Mouse (Mus musculus): ENCODE results near the gene B3galt5. TPM values are rescaled to one million over a fixed set of nuclear protein-coding genes. Genes with fewer than 3 reads are reported as not detected.
A peak's percentile ranks its signal among the peaks of the same experiment; 100 is the strongest.
"Not testable (repeated sequence)": the region's sequence is repeated elsewhere in the genome, so short reads cannot be mapped to it uniquely, and the experiment has no call there.

The B3galt5 gene
- polyA plus RNA-seq, 1 experiment from 2014 or later = 0.06 TPM

- Histone ChIP-seq H3K4me3 (replicated peaks) (no peak overlapping the region), H3K9ac (no peak overlapping the region), H3K4me1 (replicated peaks) (no peaks in the 10 kb centered on the region), H3K9me3 (replicated peaks) (no peaks in the 10 kb centered on the region), H3K27me3 (no peaks in the 10 kb centered on the region), H3K4me2 (no peak overlapping the region), H3K36me3 (no peaks in the 10 kb centered on the region), H3K27ac (no peak overlapping the region)
- ATAC-seq (ENCODE audit: low read depth) = no peak
- no peak for DNase-seq
These were observed 68.8 kb downstream of the B3galt5 start for GRCm38 (mm10) chr16:96304438-96304837.

DNA sequence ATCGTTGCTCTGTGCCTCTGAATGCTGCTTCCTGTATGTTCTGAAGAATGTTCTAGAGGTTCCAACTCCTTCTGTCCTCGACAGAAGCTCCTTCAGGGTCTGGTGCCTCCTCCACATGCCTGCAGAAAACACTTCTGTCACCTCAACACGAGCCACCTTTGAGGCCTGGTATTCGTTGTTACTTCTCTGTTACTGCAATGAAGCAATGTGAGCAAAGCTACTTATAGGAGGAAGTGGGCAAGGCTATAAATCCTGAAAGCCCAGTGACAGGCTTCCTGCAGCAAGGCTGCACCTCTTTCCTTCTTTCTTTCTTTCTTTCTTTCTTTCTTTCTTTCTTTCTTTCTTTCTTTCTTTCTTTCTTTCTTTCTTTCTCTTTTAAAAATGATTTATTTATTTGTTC lies 71.3 kb downstream of the B3galt5 start:
- Histone ChIP-seq H3K4me1 (replicated peaks) (no peaks in the 10 kb centered on the region), H3K27me3 (no peaks in the 10 kb centered on the region), H3K9me3 (replicated peaks) (no peaks in the 10 kb centered on the region), H3K27ac (no peak overlapping the region), H3K4me3 (replicated peaks) (no peak overlapping the region), H3K36me3 (no peaks in the 10 kb centered on the region), H3K9ac (no peak overlapping the region), H3K4me2 (no peak overlapping the region)
- ATAC-seq (ENCODE audit: low read depth) (no peak), DNase-seq (no peak)
- 27% methylated on average over 4 of the region's 4 CpGs for WGBS (ENCODE audit: insufficient replicate concordance)

DNA sequence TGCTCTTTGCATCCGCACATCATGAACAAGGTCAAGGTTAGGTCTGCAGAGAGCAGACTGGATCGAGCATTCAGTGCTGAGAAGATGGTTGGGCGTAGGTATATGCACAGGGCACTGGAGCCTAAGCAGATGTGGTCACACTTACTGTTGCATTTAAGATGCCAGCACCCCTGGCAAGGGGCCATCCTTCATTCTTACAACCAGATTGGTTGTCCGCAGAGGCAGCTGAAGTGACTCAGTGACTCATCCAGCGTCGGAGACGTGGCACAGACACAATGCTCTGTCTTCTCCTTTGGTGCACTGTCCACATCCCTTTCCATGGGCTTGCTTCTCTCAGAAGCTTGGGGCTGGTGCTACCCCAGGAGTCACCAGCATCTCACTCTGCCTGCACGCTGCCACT lies 82.2 kb downstream of the B3galt5 start:
- Histone ChIP-seq H3K9ac (no peak overlapping the region), H3K4me2 (no peak overlapping the region), H3K27ac (no peak overlapping the region), H3K27me3 (no peaks in the 10 kb centered on the region), H3K4me1 (replicated peaks) (no peaks in the 10 kb centered on the region), H3K36me3 (no peaks in the 10 kb centered on the region), H3K9me3 (replicated peaks) (no peaks in the 10 kb centered on the region), H3K4me3 (replicated peaks) (no peak overlapping the region)
- no peak for ATAC-seq (ENCODE audit: low read depth)
- WGBS (ENCODE audit: insufficient replicate concordance) = 68% methylated on average over 8 of the region's 8 CpGs
- DNase-seq = no peak

- ATAC-seq (ENCODE audit: low read depth) (no peak), DNase-seq (no peak)
- 47% methylated on average over 1 of the region's 1 CpGs for WGBS (ENCODE audit: insufficient replicate concordance)
These were observed 87.1 kb downstream of the B3galt5 start for GRCm38 (mm10) chr16:96322739-96323138.

DNA sequence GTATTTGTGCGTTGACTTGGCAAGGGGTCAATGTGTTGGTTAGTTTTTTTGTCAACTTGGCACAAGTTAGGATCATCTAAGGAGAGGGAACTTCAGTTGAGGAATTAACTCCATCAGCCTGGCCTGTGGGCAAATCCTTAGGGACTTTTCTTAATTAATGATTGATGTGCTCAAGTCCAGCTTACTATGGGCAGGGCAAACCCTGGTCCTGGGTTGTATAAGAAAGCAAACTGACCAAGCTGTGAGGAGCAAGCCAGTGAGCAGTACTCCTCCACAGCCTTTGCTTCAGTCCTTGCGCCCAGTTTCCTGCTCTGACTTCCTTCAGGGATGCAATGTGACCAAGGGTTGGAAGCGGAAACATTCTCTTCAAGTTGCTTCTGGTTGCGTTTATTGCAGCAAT lies 87.6 kb downstream of the B3galt5 start:
- H3K4me1 ChIP-seq (replicated peaks) = peaks cover 12% of the 10 kb centered on the region; the same call in 1 of the 2 replicates
- no peak for DNase-seq
- no peaks in the 10 kb centered on the region for H3K36me3 ChIP-seq
- H3K27ac ChIP-seq = no peak overlapping the region
- H3K4me2 ChIP-seq = no peak overlapping the region
- H3K4me3 ChIP-seq (replicated peaks) = no peak overlapping the region
- no peaks in the 10 kb centered on the region for H3K27me3 ChIP-seq
- H3K9me3 ChIP-seq (replicated peaks) = no peaks in the 10 kb centered on the region
- WGBS (ENCODE audit: insufficient replicate concordance) = 67% methylated on average over 4 of the region's 4 CpGs
- ATAC-seq (ENCODE audit: low read depth) = no peak
- no peak overlapping the region for H3K9ac ChIP-seq

More at GRCm38 (mm10) chr16:96322739-96323138, 87.1 kb downstream of the B3galt5 start:
- no peaks in the 10 kb centered on the region for H3K9me3 ChIP-seq (replicated peaks)
- peaks cover 12% of the 10 kb centered on the region; the same call in 1 of the 2 replicates for H3K4me1 ChIP-seq (replicated peaks)
- H3K27ac ChIP-seq = no peak overlapping the region
- H3K4me2 ChIP-seq = no peak overlapping the region
- no peak overlapping the region for H3K4me3 ChIP-seq (replicated peaks)
- no peaks in the 10 kb centered on the region for H3K36me3 ChIP-seq
- H3K27me3 ChIP-seq = no peaks in the 10 kb centered on the region
- H3K9ac ChIP-seq = no peak overlapping the region

DNA sequence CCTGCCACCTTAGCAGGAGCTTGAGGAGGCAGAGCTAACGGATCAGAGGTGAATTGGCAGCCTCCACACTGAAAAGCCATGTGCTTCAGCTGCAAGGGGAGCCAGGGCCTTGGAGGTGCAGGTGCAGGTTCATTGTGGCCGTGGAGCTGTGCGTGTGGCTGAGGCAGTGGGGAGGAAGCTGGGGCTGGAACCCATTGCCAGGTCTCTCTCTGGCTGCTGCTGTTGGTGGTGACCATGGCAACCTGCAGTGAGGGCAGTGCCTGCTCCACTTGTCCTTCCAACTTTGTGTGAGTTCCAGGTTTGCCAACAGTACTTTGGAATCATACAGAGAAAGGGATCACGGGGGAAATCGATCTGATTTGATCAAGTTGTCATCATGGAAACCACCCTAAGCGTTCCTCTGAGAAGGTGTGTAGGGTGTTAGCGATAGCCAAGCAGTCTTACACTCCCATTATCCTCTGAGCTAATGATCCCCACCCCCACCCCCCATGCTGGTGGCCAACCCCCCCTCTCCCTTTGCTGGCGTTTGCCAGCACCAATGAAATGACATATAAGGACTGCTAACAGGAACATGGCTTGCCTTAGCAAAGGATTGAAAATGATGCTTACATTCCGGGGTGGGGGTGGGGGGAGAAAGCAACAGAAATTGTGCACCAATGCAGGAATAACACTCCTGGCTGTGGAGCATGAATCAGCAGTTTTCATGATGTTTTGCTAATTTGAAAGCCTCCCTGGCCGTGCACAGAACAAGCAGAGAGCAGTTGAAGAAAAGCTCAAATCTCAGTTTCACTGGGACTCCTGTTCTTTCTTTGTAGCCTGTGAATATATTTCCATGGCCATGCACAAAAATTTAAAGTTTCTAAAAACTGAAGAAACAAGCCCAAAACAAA lies 90.8 kb downstream of the B3galt5 start:
- H3K4me1 ChIP-seq (replicated peaks) = peaks cover 12% of the 10 kb centered on the region; the same call in 1 of the 2 replicates
- H3K4me2 ChIP-seq = no peak overlapping the region
- H3K27me3 ChIP-seq = no peaks in the 10 kb centered on the region
- H3K9me3 ChIP-seq (replicated peaks) = no peaks in the 10 kb centered on the region
- H3K36me3 ChIP-seq = no peaks in the 10 kb centered on the region
- WGBS (ENCODE audit: insufficient replicate concordance) = 42% methylated on average over 10 of the region's 10 CpGs
- ATAC-seq (ENCODE audit: low read depth) (peak; percentile 34; the same call in 1 of the 2 replicates), DNase-seq (no peak)
- no peak overlapping the region for H3K27ac ChIP-seq
- no peak overlapping the region for H3K4me3 ChIP-seq (replicated peaks)
- H3K9ac ChIP-seq = no peak overlapping the region

GRCm38 (mm10) chr16:96327251-96327650 lies 91.7 kb downstream of the B3galt5 start:
- not testable (repeated sequence) for DNase-seq; H3K4me2 ChIP-seq; H3K4me3 ChIP-seq (replicated peaks); H3K27ac ChIP-seq; H3K36me3 ChIP-seq; ATAC-seq (ENCODE audit: low read depth); H3K27me3 ChIP-seq; H3K9me3 ChIP-seq (replicated peaks); H3K9ac ChIP-seq
- 28% methylated on average over 9 of the region's 9 CpGs for WGBS (ENCODE audit: insufficient replicate concordance)
- peaks cover 12% of the 10 kb centered on the region; the same call in 1 of the 2 replicates for H3K4me1 ChIP-seq (replicated peaks)

DNA sequence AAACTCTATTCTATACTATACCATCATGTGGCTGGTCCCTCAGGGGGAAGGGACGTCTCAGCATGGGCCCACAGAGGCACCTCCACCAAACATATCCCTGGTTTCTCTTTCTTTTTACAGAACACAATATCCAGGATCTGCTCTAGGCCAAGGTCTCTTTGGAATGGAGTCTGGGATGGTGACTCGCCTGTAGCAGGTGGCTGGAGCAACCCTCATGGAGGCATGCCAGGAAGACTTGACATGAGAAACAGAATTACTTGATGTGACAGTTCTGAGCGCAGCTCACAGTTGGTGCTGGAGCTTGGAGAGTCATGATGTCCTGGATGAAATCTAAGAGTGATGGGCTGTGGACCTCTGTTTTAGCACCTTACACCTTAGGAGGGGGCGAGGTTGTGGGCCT lies 104.0 kb downstream of the B3galt5 start:
- H3K27me3 ChIP-seq = no peaks in the 10 kb centered on the region
- H3K4me2 ChIP-seq = no peak overlapping the region
- 63% methylated on average over 4 of the region's 4 CpGs for WGBS (ENCODE audit: insufficient replicate concordance)
- no peak for ATAC-seq (ENCODE audit: low read depth)
- no peaks in the 10 kb centered on the region for H3K4me1 ChIP-seq (replicated peaks)
- no peaks in the 10 kb centered on the region for H3K9me3 ChIP-seq (replicated peaks)
- H3K4me3 ChIP-seq (replicated peaks) = no peak overlapping the region
- H3K9ac ChIP-seq = no peak overlapping the region
- DNase-seq = no peak
- no peak overlapping the region for H3K27ac ChIP-seq
- H3K36me3 ChIP-seq = no peaks in the 10 kb centered on the region

GRCm38 (mm10) chr16:96341269-96341668 lies 105.7 kb downstream of the B3galt5 start:
- Histone ChIP-seq H3K36me3 (no peaks in the 10 kb centered on the region), H3K4me1 (replicated peaks) (no peaks in the 10 kb centered on the region), H3K4me3 (replicated peaks) (no peak overlapping the region), H3K9me3 (replicated peaks) (no peaks in the 10 kb centered on the region), H3K27ac (no peak overlapping the region), H3K4me2 (no peak overlapping the region), H3K9ac (no peak overlapping the region), H3K27me3 (no peaks in the 10 kb centered on the region)
- 9% methylated on average over 5 of the region's 5 CpGs for WGBS (ENCODE audit: insufficient replicate concordance)
- DNase-seq (no peak), ATAC-seq (ENCODE audit: low read depth) (no peak)

GRCm38 (mm10) chr16:96341945-96342344 lies 106.3 kb downstream of the B3galt5 start:
- Histone ChIP-seq H3K9ac (no peak overlapping the region), H3K4me2 (no peak overlapping the region), H3K27ac (no peak overlapping the region), H3K36me3 (no peaks in the 10 kb centered on the region), H3K4me1 (replicated peaks) (no peaks in the 10 kb centered on the region), H3K27me3 (no peaks in the 10 kb centered on the region), H3K9me3 (replicated peaks) (no peaks in the 10 kb centered on the region), H3K4me3 (replicated peaks) (no peak overlapping the region)
- DNase-seq (no peak), ATAC-seq (ENCODE audit: low read depth) (no peak)
- 54% methylated on average over 4 of the region's 4 CpGs for WGBS (ENCODE audit: insufficient replicate concordance)

DNA sequence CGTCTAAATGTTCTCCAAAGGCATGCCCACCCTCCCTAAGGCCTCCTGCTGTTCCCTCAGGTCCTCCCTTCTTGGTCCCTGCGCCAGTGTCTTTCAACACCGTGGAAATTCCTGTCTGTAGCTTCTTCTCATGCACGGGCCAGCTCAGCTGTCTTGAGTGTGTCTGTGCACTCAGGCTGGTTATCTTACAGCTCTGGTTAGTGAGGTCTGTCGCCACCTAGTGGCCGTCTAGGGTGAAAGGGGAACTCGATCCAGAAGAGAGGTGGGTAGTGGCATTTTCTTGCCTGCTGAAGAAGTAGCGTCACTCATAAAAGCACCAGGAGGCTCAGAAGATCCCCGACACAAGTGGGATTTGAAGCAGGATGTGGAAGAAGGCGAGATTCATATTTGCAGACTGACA lies 109.5 kb downstream of the B3galt5 start:
- DNase-seq (peak; percentile 41), ATAC-seq (ENCODE audit: low read depth) (0 out of 2 replicates have a peak, but pooled peaks have one; percentile 39)
- Histone ChIP-seq H3K27ac (no peak overlapping the region), H3K27me3 (no peaks in the 10 kb centered on the region), H3K9ac (no peak overlapping the region), H3K4me2 (no peak overlapping the region), H3K4me1 (replicated peaks) (no peaks in the 10 kb centered on the region), H3K36me3 (no peaks in the 10 kb centered on the region), H3K4me3 (replicated peaks) (no peak overlapping the region), H3K9me3 (replicated peaks) (no peaks in the 10 kb centered on the region)
- 4% methylated on average over 10 of the region's 10 CpGs for WGBS (ENCODE audit: insufficient replicate concordance)

DNA sequence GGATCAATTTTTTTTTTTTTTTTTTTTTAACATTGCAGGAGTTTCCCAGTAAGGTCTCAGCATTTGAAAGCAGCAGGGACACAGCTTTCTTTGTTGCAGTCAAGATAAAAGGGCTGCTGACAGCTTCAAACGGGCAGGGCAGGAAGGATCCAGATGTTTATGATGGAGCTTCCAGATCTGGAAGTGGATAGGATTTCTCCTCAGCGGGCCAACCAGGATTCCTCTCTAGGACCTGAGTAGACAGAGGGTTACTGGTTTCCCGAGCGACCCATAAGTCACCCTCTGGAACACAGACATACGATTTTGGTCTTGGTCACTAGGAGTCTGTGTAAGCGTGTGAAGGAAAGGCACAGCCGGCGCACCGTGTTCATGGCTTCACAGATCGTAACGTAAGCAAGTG lies 112.5 kb downstream of the B3galt5 start:
- Histone ChIP-seq H3K27ac (no peak overlapping the region), H3K27me3 (no peaks in the 10 kb centered on the region), H3K4me1 (replicated peaks) (no peaks in the 10 kb centered on the region), H3K4me2 (no peak overlapping the region), H3K9me3 (replicated peaks) (no peaks in the 10 kb centered on the region), H3K4me3 (replicated peaks) (no peak overlapping the region), H3K36me3 (no peaks in the 10 kb centered on the region), H3K9ac (no peak overlapping the region)
- 55% methylated on average over 11 of the region's 11 CpGs for WGBS (ENCODE audit: insufficient replicate concordance)
- ATAC-seq (ENCODE audit: low read depth) (no peak), DNase-seq (no peak)

All from liver, embryonic 13.5 days (tissue).